Mouse (Mus musculus) embryonic facial prominence, embryonic 15.5 days (tissue): Measurements from ENCODE around the gene Actn4. TPM values are rescaled to one million over a fixed set of nuclear protein-coding genes. Genes with fewer than 3 reads are reported as not detected.
A peak's percentile ranks its signal among the peaks of the same experiment; 100 is the strongest.
"Not testable (repeated sequence)": the region's sequence is repeated elsewhere in the genome, so short reads cannot be mapped to it uniquely, and the experiment has no call there.

Experiments
- ATAC-seq: fragments of 200-750 bp; cut with Nextera tagmentation; 2 replicates; pipeline ENCODE4 v1.8.0; 2017; ENCODE audit warnings: low read depth, moderate TSS enrichment; ENCODE audit not compliant: insufficient number of reproducible peaks, low FRiP score, low TSS enrichment
- H3K27ac ChIP-seq: fragments of 300-500 bp; sonication (generic); replicated peaks from 2 replicates; pipeline ENCODE4 v1.5.1; 2015; ENCODE audit warnings: mild to moderate bottlenecking, inconsistent platforms
- H3K27me3 ChIP-seq: fragments of 300-500 bp; sonication (generic); 2 replicates; pipeline ENCODE4 v1.6.1; 2015; ENCODE audit warnings: inconsistent platforms
- H3K36me3 ChIP-seq: fragments of 300-500 bp; sonication (generic); 2 replicates; pipeline ENCODE4 v1.6.1; 2015; ENCODE audit warnings: mild to moderate bottlenecking, inconsistent platforms
- H3K4me1 ChIP-seq: fragments of 300-500 bp; sonication (generic); 2 replicates; pipeline ENCODE4 v1.6.1; 2015; ENCODE audit warnings: inconsistent platforms
- H3K4me2 ChIP-seq: fragments of 300-500 bp; sonication (generic); replicated peaks from 2 replicates; pipeline ENCODE4 v1.6.1; 2015; ENCODE audit warnings: mild to moderate bottlenecking, inconsistent platforms
- H3K4me3 ChIP-seq: fragments of 300-500 bp; sonication (generic); replicated peaks from 2 replicates; pipeline ENCODE4 v1.5.1; 2015; ENCODE audit warnings: mild to moderate bottlenecking, inconsistent platforms
- H3K9ac ChIP-seq: fragments of 300-500 bp; sonication (generic); 2 replicates; pipeline ENCODE4 v1.6.1; 2015; ENCODE audit warnings: inconsistent platforms
- H3K9me3 ChIP-seq: fragments of 300-500 bp; sonication (generic); replicated peaks from 2 replicates; pipeline ENCODE4 v1.6.1; 2016; ENCODE audit warnings: inconsistent platforms
- WGBS: fragments of 180-500 bp; shearing (Covaris S2); methylation state at CpG from one replicate; pipeline ENCODE4 v1.1.7; 2015; 5-methylcytosine and 5-hydroxymethylcytosine counted together
- polyA plus RNA-seq: library from polyadenylated mRNA; unstranded; fragments of >200 nt; fragmentation: Nextera tagmentation; extraction: Ambion mirVana; gene quantifications from 2 replicates; pipeline ENCODE4 v1.2.1, GENCODE M21; 2015

Gene Actn4
- polyA plus RNA-seq, 1 experiment from 2014 or later, result 321 TPM

GRCm38 (mm10) chr7:28883039-28883438 lies 79.1 kb downstream of the Actn4 start:
- Histone ChIP-seq H3K9ac (no peak overlapping the region), H3K9me3 (no peaks in the 10 kb centered on the region), H3K27me3 (peaks cover 9% of the 10 kb centered on the region), H3K36me3 (no peaks in the 10 kb centered on the region), H3K4me1 (peaks cover 7% of the 10 kb centered on the region), H3K4me3 (no peak overlapping the region), H3K4me2 (no peak overlapping the region), H3K27ac (no peak overlapping the region)
- ATAC-seq, result no peak
- WGBS, result 74% methylated on average over 11 of the region's 11 CpGs

GRCm38 (mm10) chr7:28881199-28881598 lies 80.9 kb downstream of the Actn4 start, which contains the start of gene Capn12:
Gene Capn12, plus strand, starts transcription at chr7:28881422.
- Histone ChIP-seq H3K27me3 (no peaks in the 10 kb centered on the region), H3K27ac (no peak within 1 kb of the TSS), H3K36me3 (no peaks in the 10 kb centered on the region), H3K9ac (no peak within 1 kb of the TSS), H3K4me1 (peaks cover 7% of the 10 kb centered on the region), H3K4me3 (no peak within 1 kb of the TSS), H3K4me2 (no peak within 1 kb of the TSS), H3K9me3 (no peaks in the 10 kb centered on the region)
- WGBS, result 45% methylated on average over 13 of the region's 13 CpGs
- ATAC-seq, result no peak

- ATAC-seq, result no peak
- WGBS, result 42% methylated on average over 10 of the region's 10 CpGs
- no peaks in the 10 kb centered on the region for H3K27me3 ChIP-seq
These were observed 81.6 kb downstream of the Actn4 start for GRCm38 (mm10) chr7:28880554-28880953.

GRCm38 (mm10) chr7:28879606-28880005 lies 82.5 kb downstream of the Actn4 start:
- H3K4me2 ChIP-seq, result no peak overlapping the region
- H3K4me3 ChIP-seq, result no peak overlapping the region
- no peaks in the 10 kb centered on the region for H3K27me3 ChIP-seq
- ATAC-seq, result no peak
- H3K36me3 ChIP-seq, result no peaks in the 10 kb centered on the region
- no peak overlapping the region for H3K9ac ChIP-seq
- H3K27ac ChIP-seq, result no peak overlapping the region
- 80% methylated on average over 7 of the region's 7 CpGs for WGBS
- H3K9me3 ChIP-seq, result no peaks in the 10 kb centered on the region
- H3K4me1 ChIP-seq, result peaks cover 7% of the 10 kb centered on the region

More at GRCm38 (mm10) chr7:28880554-28880953, 81.6 kb downstream of the Actn4 start:
- Histone ChIP-seq H3K4me3 (no peak overlapping the region), H3K4me1 (peaks cover 7% of the 10 kb centered on the region), H3K27ac (no peak overlapping the region), H3K9me3 (no peaks in the 10 kb centered on the region), H3K36me3 (no peaks in the 10 kb centered on the region), H3K4me2 (no peak overlapping the region), H3K9ac (no peak overlapping the region)

- H3K4me1 ChIP-seq, result peaks cover 7% of the 10 kb centered on the region
- 52% methylated on average over 4 of the region's 4 CpGs for WGBS
- no peaks in the 10 kb centered on the region for H3K36me3 ChIP-seq
- no peak overlapping the region for H3K4me3 ChIP-seq
- H3K4me2 ChIP-seq, result no peak overlapping the region
- no peak overlapping the region for H3K9ac ChIP-seq
- H3K27ac ChIP-seq, result no peak overlapping the region
- H3K9me3 ChIP-seq, result no peaks in the 10 kb centered on the region
- no peak for ATAC-seq
- H3K27me3 ChIP-seq, result no peaks in the 10 kb centered on the region
These were observed 84.3 kb downstream of the Actn4 start for GRCm38 (mm10) chr7:28877856-28878255.

GRCm38 (mm10) chr7:28877155-28877554 lies 85.0 kb downstream of the Actn4 start:
- Histone ChIP-seq H3K9me3 (no peaks in the 10 kb centered on the region), H3K36me3 (no peaks in the 10 kb centered on the region), H3K9ac (no peak overlapping the region), H3K4me1 (peaks cover 7% of the 10 kb centered on the region), H3K27ac (no peak overlapping the region), H3K4me2 (no peak overlapping the region), H3K27me3 (no peaks in the 10 kb centered on the region), H3K4me3 (no peak overlapping the region)
- 86% methylated on average over 7 of the region's 7 CpGs for WGBS
- no peak for ATAC-seq

GRCm38 (mm10) chr7:28876099-28876498 lies 86.0 kb downstream of the Actn4 start:
- no peak overlapping the region for H3K4me2 ChIP-seq
- H3K9me3 ChIP-seq, result no peaks in the 10 kb centered on the region
- 63% methylated on average over 4 of the region's 4 CpGs for WGBS
- ATAC-seq, result no peak
- peaks cover 7% of the 10 kb centered on the region for H3K4me1 ChIP-seq
- H3K27ac ChIP-seq, result no peak overlapping the region
- no peaks in the 10 kb centered on the region for H3K27me3 ChIP-seq
- H3K4me3 ChIP-seq, result no peak overlapping the region
- H3K9ac ChIP-seq, result no peak overlapping the region
- no peaks in the 10 kb centered on the region for H3K36me3 ChIP-seq

- 58% methylated on average over 2 of the region's 2 CpGs for WGBS
- no peaks in the 10 kb centered on the region for H3K9me3 ChIP-seq
- no peak for ATAC-seq
- H3K4me2 ChIP-seq, result no peak overlapping the region
- H3K9ac ChIP-seq, result no peak overlapping the region
- H3K27ac ChIP-seq, result no peak overlapping the region
- H3K4me1 ChIP-seq, result no peaks in the 10 kb centered on the region
- no peaks in the 10 kb centered on the region for H3K27me3 ChIP-seq
- H3K36me3 ChIP-seq, result no peaks in the 10 kb centered on the region
- H3K4me3 ChIP-seq, result no peak overlapping the region
These were observed 87.6 kb downstream of the Actn4 start for GRCm38 (mm10) chr7:28874565-28874964.

GRCm38 (mm10) chr7:28870901-28871664 lies 91.1 kb downstream of the Actn4 start:
- Histone ChIP-seq H3K9me3 (no peaks in the 10 kb centered on the region), H3K27me3 (no peaks in the 10 kb centered on the region), H3K36me3 (no peaks in the 10 kb centered on the region), H3K4me2 (no peak overlapping the region), H3K9ac (no peak overlapping the region), H3K4me1 (peaks cover 14% of the 10 kb centered on the region), H3K27ac (no peak overlapping the region), H3K4me3 (no peak overlapping the region)
- 84% methylated on average over 24 of the region's 24 CpGs for WGBS
- ATAC-seq, result no peak

GRCm38 (mm10) chr7:28867508-28868340 lies 94.4 kb downstream of the Actn4 start:
- 31% methylated on average over 23 of the region's 23 CpGs for WGBS
- not testable (repeated sequence) for H3K9ac ChIP-seq, ATAC-seq, H3K9me3 ChIP-seq, H3K36me3 ChIP-seq, H3K27me3 ChIP-seq
- H3K27ac ChIP-seq, result peak overlapping the region; percentile 83
- H3K4me2 ChIP-seq, result peak overlapping the region; percentile 34; the same call in 1 of the 2 replicates
- H3K4me1 ChIP-seq, result peaks cover 42% of the 10 kb centered on the region
- 0 out of 2 replicates have a peak overlapping the region, but pooled peaks have one; percentile 12 for H3K4me3 ChIP-seq

- ATAC-seq, result no peak
- H3K4me2 ChIP-seq, result peak overlapping the region; percentile 51; the same call in 1 of the 2 replicates
- peak overlapping the region; percentile 83 for H3K27ac ChIP-seq
These were observed 95.2 kb downstream of the Actn4 start for GRCm38 (mm10) chr7:28866769-28867507.

More at GRCm38 (mm10) chr7:28866769-28867507, 95.2 kb downstream of the Actn4 start:
- no peaks in the 10 kb centered on the region for H3K36me3 ChIP-seq
- no peak overlapping the region for H3K4me3 ChIP-seq
- no peaks in the 10 kb centered on the region for H3K27me3 ChIP-seq
- peaks cover 42% of the 10 kb centered on the region for H3K4me1 ChIP-seq
- 79% methylated on average over 28 of the region's 28 CpGs for WGBS
- no peak overlapping the region for H3K9ac ChIP-seq
- no peaks in the 10 kb centered on the region for H3K9me3 ChIP-seq
